Mouse (Mus musculus) cerebellum, adult 2 months (tissue): ENCODE measurements at regions not wholly inside any gene's neighbourhood (a gene's known extent, or its start where the extent isn't known, plus 50 kb on each side); places are given as distances from the start of the nearest gene placed in this dataset.

Experiments
- DNase-seq, 2 experiments: peaks; one replicate each; pipeline ENCODE4 v3.0.0; 2021
- H3K27ac ChIP-seq: fragments of 200-500 bp; 2 replicates; pipeline ENCODE4 v1.5.1; 2012; ENCODE audit warnings: low read length, control low read depth, inconsistent platforms; ENCODE audit not compliant: insufficient read depth
- H3K27me3 ChIP-seq: fragments of 200-500 bp; 2 replicates; pipeline ENCODE4 v1.6.1; 2012; ENCODE audit warnings: inconsistent platforms, mild to moderate bottlenecking, low read length, moderate library complexity; ENCODE audit not compliant: control insufficient read depth, insufficient read depth
- H3K4me1 ChIP-seq: fragments of 200-500 bp; 2 replicates; pipeline ENCODE4 v1.6.1; 2011; ENCODE audit warnings: low read length; ENCODE audit not compliant: control insufficient read depth, insufficient read depth
- H3K4me3 ChIP-seq: fragments of 200-500 bp; replicated peaks from 2 replicates; pipeline ENCODE3; 2011; ENCODE audit warnings: mild to moderate bottlenecking, low read depth, low read length, control low read depth; ENCODE audit not compliant: insufficient read depth
- CTCF ChIP-seq: fragments of 200-500 bp; IDR thresholded peaks from 2 replicates; pipeline ENCODE4 v1.5.1; 2011; ENCODE audit warnings: low read depth, mild to moderate bottlenecking, control low read depth, low read length, moderate library complexity, borderline replicate concordance; ENCODE audit not compliant: insufficient read depth
- POLR2A ChIP-seq: fragments of 200-500 bp; IDR thresholded peaks from 2 replicates; pipeline ENCODE4 v1.6.1; 2011; ENCODE audit warnings: low read length, control low read depth, borderline replicate concordance; ENCODE audit not compliant: insufficient read depth
- WGBS: fragments of 180-500 bp; shearing (Covaris S2); methylation state at CpG from one replicate; pipeline ENCODE4 v1.1.7; 2018; 5-methylcytosine and 5-hydroxymethylcytosine counted together

DNA sequence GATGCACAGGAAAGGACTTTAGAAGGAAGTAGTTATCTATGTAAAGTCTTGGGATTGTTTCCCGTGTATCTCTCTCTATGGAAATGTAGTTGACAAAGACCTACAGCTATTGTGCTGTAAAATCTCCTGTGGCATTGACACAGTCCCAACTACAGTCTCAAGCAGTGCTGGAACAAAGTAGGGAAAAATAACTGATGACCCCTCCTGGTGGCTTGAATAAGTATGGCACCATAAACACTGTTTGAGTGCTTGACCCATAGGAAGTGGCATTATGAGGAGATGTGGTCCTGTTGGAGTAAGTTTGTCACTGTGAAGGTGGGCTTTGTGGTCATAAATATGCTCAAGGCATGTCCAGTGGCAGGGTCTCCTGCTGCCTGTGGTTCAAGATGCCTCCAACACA, 928.4 kb upstream of the Mms22l start:
- no peaks in the 10 kb centered on the region for H3K4me1 ChIP-seq
- 8% methylated on average over 1 of the region's 1 CpGs for WGBS
- DNase-seq: no peak
- H3K27ac ChIP-seq: no peak overlapping the region
- TF ChIP-seq CTCF (no peak), POLR2A (no peak)
- H3K27me3 ChIP-seq: no peaks in the 10 kb centered on the region
- no peak overlapping the region for H3K4me3 ChIP-seq

DNA sequence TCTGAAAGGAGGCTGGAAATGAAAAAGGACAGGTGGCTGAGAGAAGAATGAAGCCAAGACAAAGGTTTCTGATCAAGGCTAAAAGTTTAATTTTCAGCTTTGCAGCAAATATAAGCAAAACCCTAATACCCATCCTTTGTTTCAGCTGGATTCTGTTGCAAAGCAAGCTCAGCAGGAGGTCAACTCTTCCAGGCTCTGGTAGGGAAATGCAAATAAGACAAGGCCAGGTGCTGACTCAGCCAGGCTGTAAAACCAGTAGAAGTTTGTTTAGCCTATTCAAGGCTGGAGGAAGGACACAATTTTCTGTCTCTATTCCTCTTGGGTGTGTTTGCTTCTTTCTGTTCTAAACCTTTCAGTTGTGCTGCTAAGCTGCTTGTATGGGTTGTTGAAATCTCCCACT, 923.2 kb upstream of the Mms22l start:
- H3K4me3 ChIP-seq: no peak overlapping the region
- H3K27me3 ChIP-seq: no peaks in the 10 kb centered on the region
- TF ChIP-seq POLR2A: no peak
- no peak for TF ChIP-seq CTCF
- no peak overlapping the region for H3K27ac ChIP-seq
- no peaks in the 10 kb centered on the region for H3K4me1 ChIP-seq
- DNase-seq: no peak

DNA sequence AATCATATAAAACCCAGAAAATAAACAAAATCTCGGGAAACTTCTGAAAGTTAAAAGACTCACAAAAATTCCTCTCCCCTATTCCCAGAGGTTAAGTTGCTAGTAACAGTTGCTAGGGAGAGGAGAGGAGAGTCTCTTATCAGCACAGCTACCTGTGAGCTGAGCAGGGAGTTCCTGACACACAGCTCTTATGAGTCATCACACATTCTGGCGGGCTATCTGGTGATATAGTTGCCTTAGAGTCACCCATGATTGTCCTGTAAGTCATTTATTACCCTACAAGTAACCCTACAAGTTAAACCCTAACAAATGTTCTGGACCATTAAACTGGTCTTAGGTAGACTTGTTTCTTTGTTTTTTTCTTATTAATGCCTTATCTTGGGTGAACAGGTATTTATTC, 908.8 kb upstream of the Mms22l start:
- WGBS: 80% methylated on average over 2 of the region's 2 CpGs
- H3K4me3 ChIP-seq: no peak overlapping the region
- DNase-seq: no peak
- no peak overlapping the region for H3K27ac ChIP-seq
- H3K27me3 ChIP-seq: no peaks in the 10 kb centered on the region
- no peak for TF ChIP-seq CTCF
- no peak for TF ChIP-seq POLR2A
- H3K4me1 ChIP-seq: no peaks in the 10 kb centered on the region

DNA sequence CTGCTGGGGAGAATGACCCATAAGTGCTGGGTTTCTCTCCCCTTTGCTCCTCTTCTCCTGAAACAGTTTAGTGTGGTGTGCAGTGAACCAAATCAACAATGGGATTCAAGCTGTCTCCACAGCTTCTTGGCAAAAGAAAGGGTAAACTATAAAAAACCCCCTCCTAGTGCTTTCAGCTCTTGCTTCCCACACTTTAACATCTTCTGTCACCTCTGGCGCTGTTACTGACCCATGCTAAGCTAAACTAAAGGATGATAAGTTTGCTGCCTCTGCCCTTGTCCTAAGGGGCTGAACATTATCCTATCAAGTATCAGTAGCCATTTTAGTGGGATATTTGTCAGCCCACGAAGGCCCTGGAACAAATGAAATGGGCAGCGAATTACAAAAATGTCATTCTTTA, 905.4 kb upstream of the Mms22l start:
- 34% methylated on average over 3 of the region's 3 CpGs for WGBS
- no peak overlapping the region for H3K27ac ChIP-seq
- no peak for TF ChIP-seq POLR2A
- TF ChIP-seq CTCF: no peak
- no peaks in the 10 kb centered on the region for H3K4me1 ChIP-seq
- H3K27me3 ChIP-seq: no peaks in the 10 kb centered on the region
- no peak for DNase-seq
- H3K4me3 ChIP-seq: no peak overlapping the region

DNA sequence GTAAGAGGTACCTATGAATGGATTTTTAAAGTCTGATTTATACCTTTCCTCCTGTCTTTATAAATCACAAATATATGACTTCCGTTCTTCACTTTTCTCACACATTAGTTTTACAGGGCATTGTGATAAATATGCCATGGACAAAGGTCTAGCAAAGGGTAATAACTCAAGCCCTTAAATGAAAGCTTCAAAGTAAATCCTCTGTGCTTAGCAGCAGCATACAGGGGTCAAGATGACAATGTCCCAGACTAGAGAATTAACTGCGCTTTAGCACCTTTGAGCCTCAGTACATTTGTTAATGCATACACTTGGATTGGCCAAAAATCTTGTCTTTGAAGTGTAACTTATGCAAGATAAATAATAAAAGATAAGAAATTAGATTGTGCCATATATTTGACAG, 904.7 kb upstream of the Mms22l start:
- H3K4me3 ChIP-seq: no peak overlapping the region
- H3K4me1 ChIP-seq: no peaks in the 10 kb centered on the region
- no peak overlapping the region for H3K27ac ChIP-seq
- H3K27me3 ChIP-seq: no peaks in the 10 kb centered on the region
- DNase-seq: no peak
- TF ChIP-seq CTCF: no peak
- no peak for TF ChIP-seq POLR2A
- 97% methylated on average over 2 of the region's 2 CpGs for WGBS

DNA sequence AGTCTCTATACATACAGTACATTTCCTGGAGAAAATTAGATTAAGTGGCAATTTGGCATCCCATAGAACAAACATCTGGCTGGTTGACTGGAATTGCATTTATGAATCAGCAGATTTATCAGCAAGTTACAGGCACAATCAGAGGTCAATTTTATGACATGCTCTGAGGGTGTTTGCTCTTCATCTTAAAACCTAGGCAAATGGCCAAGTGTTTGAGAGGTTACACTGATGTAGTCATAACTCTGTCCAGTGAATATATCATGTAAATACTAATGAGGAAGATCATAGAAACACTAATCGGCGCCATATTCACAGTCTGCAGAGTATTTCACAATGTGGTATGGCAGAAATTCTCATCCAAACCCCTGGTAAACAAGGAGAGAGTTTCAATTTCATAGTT, 896.2 kb upstream of the Mms22l start:
- no peak for TF ChIP-seq POLR2A
- TF ChIP-seq CTCF: no peak
- H3K4me1 ChIP-seq: no peaks in the 10 kb centered on the region
- no peak overlapping the region for H3K4me3 ChIP-seq
- no peaks in the 10 kb centered on the region for H3K27me3 ChIP-seq
- DNase-seq: no peak
- no peak overlapping the region for H3K27ac ChIP-seq
- 91% methylated on average over 2 of the region's 2 CpGs for WGBS

DNA sequence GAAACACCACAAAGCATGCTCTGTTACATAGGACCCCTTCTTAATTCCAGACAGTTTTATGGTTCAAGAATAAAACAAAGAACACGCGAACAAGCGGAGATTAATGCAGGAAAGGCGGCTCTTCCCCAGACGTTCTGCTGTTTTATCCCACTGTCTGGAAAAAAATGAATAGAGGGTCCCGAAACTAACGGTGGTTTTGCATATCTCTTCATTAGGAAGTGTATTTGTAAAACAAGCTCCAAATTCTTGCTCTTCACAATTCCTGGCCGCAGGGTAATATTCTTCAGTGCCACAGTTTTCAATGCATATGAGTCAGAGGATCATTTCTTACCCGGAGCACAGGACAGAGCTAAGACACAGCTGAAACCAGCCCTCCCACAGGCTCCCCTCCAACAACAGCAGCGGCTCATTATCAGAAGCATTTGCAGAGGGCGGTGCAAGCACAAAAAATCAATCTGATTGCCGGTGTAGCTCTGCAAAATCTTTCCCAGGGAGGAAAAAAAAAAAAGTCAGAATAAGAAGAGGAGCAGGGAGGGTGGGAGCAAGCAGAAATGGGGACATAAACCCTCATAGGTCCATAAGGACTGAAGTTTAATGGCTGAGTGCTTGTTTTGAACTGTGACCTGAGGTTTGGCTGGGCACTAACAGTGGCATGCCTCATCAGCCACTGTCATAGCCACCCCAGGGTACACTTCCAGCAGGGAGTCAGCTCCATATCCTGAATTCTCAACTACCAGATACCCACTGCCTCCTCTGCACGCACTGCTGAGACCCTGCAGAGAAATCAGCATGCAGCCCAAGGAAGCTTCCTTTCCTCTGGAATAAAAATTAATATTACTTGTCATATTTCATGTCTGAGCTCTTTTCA, 894.6 kb upstream of the Mms22l start:
- Histone ChIP-seq H3K4me3 (no peak overlapping the region), H3K27me3 (no peaks in the 10 kb centered on the region), H3K27ac (no peak overlapping the region), H3K4me1 (no peaks in the 10 kb centered on the region)
- TF ChIP-seq CTCF (no peak), POLR2A (no peak)
- no peak for DNase-seq
- WGBS: 9% methylated on average over 13 of the region's 13 CpGs

DNA sequence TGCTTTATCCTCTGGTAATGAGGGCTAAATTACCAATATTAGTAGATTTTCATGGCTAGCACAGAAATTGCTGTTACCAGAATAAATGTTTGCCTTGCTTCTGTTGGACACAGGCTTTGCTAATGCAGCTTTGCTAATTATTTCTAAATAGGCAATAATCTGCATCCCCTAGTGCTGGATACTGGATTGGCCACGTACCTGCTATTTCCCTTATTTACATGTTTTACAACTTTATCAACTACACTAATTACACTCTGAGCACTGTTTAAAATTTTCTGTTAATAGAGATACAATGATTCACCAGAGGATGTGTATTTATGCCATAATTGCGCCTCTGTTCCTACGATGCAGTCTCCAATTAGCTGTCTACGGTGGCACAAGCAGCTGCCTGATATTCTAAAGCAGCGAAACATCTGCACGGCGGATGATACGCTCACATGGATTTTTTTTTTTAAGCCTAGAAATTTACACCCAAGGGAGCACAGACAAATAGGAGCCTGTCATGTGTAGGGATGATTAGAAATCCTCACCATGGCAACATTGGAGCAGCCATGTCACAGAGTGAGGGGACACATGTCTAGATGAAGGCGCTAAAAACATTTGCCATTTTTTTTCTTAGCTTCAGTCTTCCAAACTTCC, 893.8 kb upstream of the Mms22l start:
- WGBS: 9% methylated on average over 9 of the region's 9 CpGs
- no peak for DNase-seq
- Histone ChIP-seq H3K4me1 (no peaks in the 10 kb centered on the region), H3K27ac (no peak overlapping the region), H3K27me3 (no peaks in the 10 kb centered on the region), H3K4me3 (no peak overlapping the region)
- TF ChIP-seq POLR2A (no peak), CTCF (no peak)
